Mouse (Mus musculus): ENCODE data around the gene Slc32a1. TPM values are rescaled to one million over a fixed set of nuclear protein-coding genes. Genes with fewer than 3 reads are reported as not detected.

Slc32a1 gene
- polyA plus RNA-seq, 1 experiment from 2014 or later, result 0.05 TPM

DNA sequence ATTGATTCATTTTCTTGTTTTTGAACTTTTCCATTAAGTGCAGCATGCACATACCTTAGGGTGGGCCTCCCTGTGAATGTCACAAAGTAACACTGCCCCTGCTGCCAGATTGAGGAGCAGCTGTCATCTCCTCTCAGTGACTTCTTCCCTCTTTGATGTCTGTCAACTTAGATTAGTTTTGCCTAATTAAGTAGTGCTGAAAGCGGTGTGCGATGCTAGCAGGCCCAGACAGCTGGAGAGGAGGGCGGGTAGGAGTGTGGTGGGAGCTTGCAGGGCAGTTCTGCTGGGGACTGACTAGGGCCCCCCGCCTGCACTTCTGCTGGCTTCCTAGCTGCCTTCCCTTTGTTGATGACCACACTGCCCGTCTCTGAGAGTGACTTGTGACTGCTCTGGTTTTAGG, 21.3 kb downstream of the Slc32a1 start:
- Histone ChIP-seq H3K27ac (replicated peaks) (no peak overlapping the region), H3K4me2 (replicated peaks) (no peak overlapping the region), H3K4me3 (replicated peaks) (no peak overlapping the region), H3K36me3 (peaks cover 89% of the 10 kb centered on the region), H3K9ac (no peak overlapping the region), H3K9me3 (replicated peaks) (no peaks in the 10 kb centered on the region), H3K27me3 (no peaks in the 10 kb centered on the region), H3K4me1 (no peaks in the 10 kb centered on the region)
- no peak for ATAC-seq (ENCODE audit: insufficient number of reproducible peaks, low FRiP score, low TSS enrichment, low read depth)
- 71% methylated on average over 5 of the region's 5 CpGs for WGBS

- no peaks in the 10 kb centered on the region for H3K4me1 ChIP-seq
- H3K27me3 ChIP-seq, result no peaks in the 10 kb centered on the region
- peaks cover 39% of the 10 kb centered on the region for H3K36me3 ChIP-seq
- H3K9ac ChIP-seq, result no peak overlapping the region
- no peak overlapping the region for H3K4me2 ChIP-seq (replicated peaks)
- H3K9me3 ChIP-seq (replicated peaks), result no peaks in the 10 kb centered on the region
- WGBS, result 16% methylated on average over 2 of the region's 2 CpGs
- H3K27ac ChIP-seq (replicated peaks), result no peak overlapping the region
- H3K4me3 ChIP-seq (replicated peaks), result no peak overlapping the region
- ATAC-seq (ENCODE audit: insufficient number of reproducible peaks, low FRiP score, low TSS enrichment, low read depth), result no peak
These were observed 31.3 kb downstream of the Slc32a1 start for GRCm38 (mm10) chr2:158641869-158642268.

GRCm38 (mm10) chr2:158642587-158642986, 32.0 kb downstream of the Slc32a1 start:
- Histone ChIP-seq H3K4me2 (replicated peaks) (no peak overlapping the region), H3K4me3 (replicated peaks) (no peak overlapping the region), H3K27ac (replicated peaks) (no peak overlapping the region), H3K27me3 (no peaks in the 10 kb centered on the region), H3K9ac (no peak overlapping the region), H3K36me3 (peaks cover 32% of the 10 kb centered on the region), H3K9me3 (replicated peaks) (no peaks in the 10 kb centered on the region), H3K4me1 (no peaks in the 10 kb centered on the region)
- ATAC-seq (ENCODE audit: insufficient number of reproducible peaks, low FRiP score, low TSS enrichment, low read depth), result no peak
- WGBS, result 97% methylated on average over 2 of the region's 2 CpGs

GRCm38 (mm10) chr2:158643791-158644190, 33.2 kb downstream of the Slc32a1 start:
- H3K9ac ChIP-seq, result no peak overlapping the region
- no peaks in the 10 kb centered on the region for H3K27me3 ChIP-seq
- H3K4me2 ChIP-seq (replicated peaks), result no peak overlapping the region
- H3K4me1 ChIP-seq, result no peaks in the 10 kb centered on the region
- no peak for ATAC-seq (ENCODE audit: insufficient number of reproducible peaks, low FRiP score, low TSS enrichment, low read depth)
- H3K9me3 ChIP-seq (replicated peaks), result no peaks in the 10 kb centered on the region
- H3K27ac ChIP-seq (replicated peaks), result no peak overlapping the region
- H3K4me3 ChIP-seq (replicated peaks), result no peak overlapping the region
- peaks cover 20% of the 10 kb centered on the region for H3K36me3 ChIP-seq
- 80% methylated on average over 3 of the region's 3 CpGs for WGBS

- Histone ChIP-seq H3K9me3 (replicated peaks) (no peaks in the 10 kb centered on the region), H3K27me3 (no peaks in the 10 kb centered on the region), H3K36me3 (no peaks in the 10 kb centered on the region), H3K27ac (replicated peaks) (no peak overlapping the region), H3K4me2 (replicated peaks) (no peak overlapping the region), H3K4me1 (no peaks in the 10 kb centered on the region), H3K9ac (no peak overlapping the region), H3K4me3 (replicated peaks) (no peak overlapping the region)
- WGBS, result 56% methylated on average over 7 of the region's 7 CpGs
- no peak for ATAC-seq (ENCODE audit: insufficient number of reproducible peaks, low FRiP score, low TSS enrichment, low read depth)
These were observed 40.8 kb downstream of the Slc32a1 start for GRCm38 (mm10) chr2:158651159-158651908.

GRCm38 (mm10) chr2:158652985-158653384, 42.4 kb downstream of the Slc32a1 start:
- H3K4me3 ChIP-seq (replicated peaks), result no peak overlapping the region
- 7% methylated on average over 4 of the region's 4 CpGs for WGBS
- no peaks in the 10 kb centered on the region for H3K4me1 ChIP-seq
- no peaks in the 10 kb centered on the region for H3K27me3 ChIP-seq
- H3K27ac ChIP-seq (replicated peaks), result no peak overlapping the region
- ATAC-seq (ENCODE audit: insufficient number of reproducible peaks, low FRiP score, low TSS enrichment, low read depth), result no peak
- H3K36me3 ChIP-seq, result no peaks in the 10 kb centered on the region
- H3K9ac ChIP-seq, result no peak overlapping the region
- no peaks in the 10 kb centered on the region for H3K9me3 ChIP-seq (replicated peaks)
- H3K4me2 ChIP-seq (replicated peaks), result no peak overlapping the region

- Histone ChIP-seq H3K27ac (replicated peaks) (no peak overlapping the region), H3K9me3 (replicated peaks) (no peaks in the 10 kb centered on the region), H3K9ac (no peak overlapping the region), H3K27me3 (no peaks in the 10 kb centered on the region), H3K4me3 (replicated peaks) (no peak overlapping the region), H3K4me1 (0 out of 2 replicates have a peak, but pooled peaks cover 9% of the 10 kb centered on the region), H3K36me3 (no peaks in the 10 kb centered on the region), H3K4me2 (replicated peaks) (no peak overlapping the region)
- no peak for ATAC-seq (ENCODE audit: insufficient number of reproducible peaks, low FRiP score, low TSS enrichment, low read depth)
- 74% methylated on average over 9 of the region's 9 CpGs for WGBS
These were observed 44.1 kb downstream of the Slc32a1 start for GRCm38 (mm10) chr2:158654717-158655116.

GRCm38 (mm10) chr2:158655806-158656205, 45.2 kb downstream of the Slc32a1 start:
- Histone ChIP-seq H3K27ac (replicated peaks) (no peak overlapping the region), H3K4me2 (replicated peaks) (no peak overlapping the region), H3K27me3 (no peaks in the 10 kb centered on the region), H3K4me3 (replicated peaks) (no peak overlapping the region), H3K4me1 (0 out of 2 replicates have a peak, but pooled peaks cover 9% of the 10 kb centered on the region), H3K9me3 (replicated peaks) (no peaks in the 10 kb centered on the region), H3K9ac (no peak overlapping the region), H3K36me3 (no peaks in the 10 kb centered on the region)
- WGBS, result 79% methylated on average over 4 of the region's 4 CpGs
- ATAC-seq (ENCODE audit: insufficient number of reproducible peaks, low FRiP score, low TSS enrichment, low read depth), result no peak

DNA sequence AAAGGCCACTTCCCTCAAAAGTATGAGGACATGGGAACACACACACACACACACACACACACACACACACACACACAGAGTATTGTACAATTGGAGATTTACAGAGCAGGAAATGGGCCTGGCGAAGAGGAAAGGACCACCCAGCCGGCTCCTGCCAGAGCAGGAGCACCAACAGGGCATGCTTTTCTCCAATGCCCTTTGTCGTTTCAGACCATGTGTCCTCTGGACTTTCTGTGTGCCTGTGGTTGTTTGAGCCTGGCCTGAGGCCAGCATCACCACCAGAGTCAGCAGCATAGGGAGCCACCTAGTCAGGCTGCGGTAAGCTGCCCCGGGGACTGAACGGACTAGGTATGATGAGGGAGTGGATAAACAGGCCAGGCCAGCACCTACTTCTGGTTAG, 48.3 kb downstream of the Slc32a1 start:
- no peak overlapping the region for H3K4me2 ChIP-seq (replicated peaks)
- H3K4me3 ChIP-seq (replicated peaks), result no peak overlapping the region
- H3K9me3 ChIP-seq (replicated peaks), result no peaks in the 10 kb centered on the region
- 0 out of 2 replicates have a peak, but pooled peaks cover 9% of the 10 kb centered on the region for H3K4me1 ChIP-seq
- no peak overlapping the region; the same call in 1 of the 2 replicates for H3K27ac ChIP-seq (replicated peaks)
- H3K27me3 ChIP-seq, result no peaks in the 10 kb centered on the region
- no peak for ATAC-seq (ENCODE audit: insufficient number of reproducible peaks, low FRiP score, low TSS enrichment, low read depth)
- H3K9ac ChIP-seq, result no peak overlapping the region
- no peaks in the 10 kb centered on the region for H3K36me3 ChIP-seq
- WGBS, result 27% methylated on average over 6 of the region's 6 CpGs

GRCm38 (mm10) chr2:158659346-158659745, 48.8 kb downstream of the Slc32a1 start:
- no peaks in the 10 kb centered on the region for H3K36me3 ChIP-seq
- WGBS, result 65% methylated on average over 3 of the region's 3 CpGs
- no peaks in the 10 kb centered on the region for H3K9me3 ChIP-seq (replicated peaks)
- 0 out of 2 replicates have a peak, but pooled peaks cover 9% of the 10 kb centered on the region for H3K4me1 ChIP-seq
- no peak overlapping the region; the same call in 1 of the 2 replicates for H3K27ac ChIP-seq (replicated peaks)
- no peak overlapping the region for H3K4me2 ChIP-seq (replicated peaks)
- H3K9ac ChIP-seq, result no peak overlapping the region
- no peaks in the 10 kb centered on the region for H3K27me3 ChIP-seq
- no peak for ATAC-seq (ENCODE audit: insufficient number of reproducible peaks, low FRiP score, low TSS enrichment, low read depth)
- no peak overlapping the region for H3K4me3 ChIP-seq (replicated peaks)

DNA sequence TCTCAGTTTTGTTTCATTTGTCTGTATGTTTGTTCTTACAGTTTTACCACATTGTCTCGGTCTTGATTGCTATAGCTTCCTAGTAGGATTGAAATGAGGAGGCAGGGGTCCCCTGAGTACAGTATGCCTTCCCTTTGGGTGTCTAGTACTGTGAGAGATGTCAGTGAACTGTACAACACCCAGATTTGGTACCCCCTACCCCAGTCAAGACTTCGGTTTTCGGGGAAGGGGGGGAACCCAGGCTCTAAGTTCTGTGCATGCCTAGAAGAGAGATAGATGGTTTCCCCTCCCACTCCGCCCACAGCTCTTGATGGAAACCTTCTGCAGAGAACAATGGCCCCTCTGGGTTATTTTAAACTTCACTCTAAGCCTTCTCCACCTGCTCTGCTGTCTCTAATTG, 54.5 kb downstream of the Slc32a1 start, which contains the start of gene Ppp1r16b:
TSS of gene Ppp1r16b (plus strand) at position 301 of the 400 bp plus-strand sequence.
- Histone ChIP-seq H3K4me1 (peaks cover 26% of the 10 kb centered on the region), H3K4me2 (replicated peaks) (no peak within 1 kb of the TSS), H3K4me3 (replicated peaks) (no peak within 1 kb of the TSS), H3K36me3 (no peaks in the 10 kb centered on the region), H3K27ac (replicated peaks) (no peak within 1 kb of the TSS), H3K9ac (no peak within 1 kb of the TSS), H3K9me3 (replicated peaks) (no peaks in the 10 kb centered on the region), H3K27me3 (peaks cover 46% of the 10 kb centered on the region)
- no peak for ATAC-seq (ENCODE audit: insufficient number of reproducible peaks, low FRiP score, low TSS enrichment, low read depth)
- 57% methylated on average over 4 of the region's 4 CpGs for WGBS

Measured in embryonic facial prominence, embryonic 15.5 days (tissue).